Mouse (Mus musculus): ENCODE results near the gene Gm33543.

Gm33543 gene

DNA sequence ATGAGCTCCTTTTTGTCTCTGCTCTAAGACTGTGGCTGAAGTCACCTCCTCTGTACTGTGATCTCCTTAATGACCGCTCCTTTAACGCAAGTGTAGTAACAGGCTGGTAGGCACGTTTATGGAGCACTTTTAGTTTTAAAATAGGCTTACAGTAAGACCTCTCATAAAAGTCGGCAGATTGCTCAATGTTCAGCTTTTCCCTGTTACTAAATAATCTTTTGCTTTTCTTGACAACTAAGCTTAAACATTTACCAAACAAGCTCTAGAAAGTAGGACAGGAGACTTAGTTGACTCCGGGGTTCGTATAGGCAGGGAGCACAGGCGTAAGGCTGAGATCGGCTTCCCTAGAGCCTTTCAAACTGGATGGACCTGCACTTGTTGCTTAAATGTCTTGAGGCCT is 64.1 kb downstream of the Gm33543 start:
- DNase-seq (ENCODE audit: low spot score in 2 of 2), result no peak

DNA sequence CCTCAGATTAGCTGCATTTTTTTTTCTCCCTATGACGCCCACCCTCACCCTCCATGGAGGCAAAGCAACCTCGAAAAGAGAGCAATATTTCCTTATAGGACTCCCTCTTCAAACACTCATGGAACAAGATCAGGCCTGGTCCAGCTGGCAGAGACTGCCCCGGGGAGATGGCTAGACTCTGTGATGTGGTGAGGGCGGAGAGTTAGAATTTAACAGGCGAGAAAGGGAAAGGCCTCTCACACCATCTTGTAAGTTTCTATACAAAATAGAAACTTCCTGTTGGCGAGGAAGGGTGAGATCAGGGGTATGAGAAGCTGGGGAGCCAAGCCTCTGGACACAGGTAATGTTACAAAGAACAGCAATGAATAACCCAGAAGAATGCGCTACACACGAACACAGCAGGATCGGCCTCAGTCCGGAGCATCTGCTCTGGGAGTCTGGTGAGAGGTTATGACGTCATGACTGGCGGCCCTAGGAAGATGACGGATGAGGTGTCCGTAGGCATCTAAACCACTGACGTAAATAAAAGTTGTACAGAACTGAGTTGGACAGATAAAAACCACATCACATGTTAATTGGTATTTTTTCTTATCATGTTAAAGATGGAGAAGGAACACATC is 64.9 kb downstream of the Gm33543 start:
- no peak for DNase-seq (ENCODE audit: low spot score in 2 of 2)

DNA sequence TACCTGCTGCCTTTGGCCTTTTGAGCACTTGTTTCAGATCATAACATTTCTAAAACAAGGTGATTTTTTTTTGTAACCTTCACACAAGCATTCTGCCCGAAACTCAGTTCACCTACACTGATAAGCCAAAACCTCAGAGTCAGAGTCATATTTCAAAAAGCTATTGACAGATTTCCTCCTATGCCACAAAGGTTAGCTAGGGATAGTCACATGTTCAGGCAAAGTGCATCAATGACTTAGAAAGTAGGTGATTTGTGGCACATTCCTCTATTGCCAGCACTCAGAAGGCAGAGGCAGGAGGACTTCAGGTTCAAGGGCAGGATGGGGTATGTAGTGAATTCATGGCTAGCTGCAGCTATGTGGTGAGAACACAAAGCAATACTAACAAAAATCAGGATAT is 65.7 kb downstream of the Gm33543 start:
- DNase-seq (ENCODE audit: low spot score in 2 of 2), result no peak

DNA sequence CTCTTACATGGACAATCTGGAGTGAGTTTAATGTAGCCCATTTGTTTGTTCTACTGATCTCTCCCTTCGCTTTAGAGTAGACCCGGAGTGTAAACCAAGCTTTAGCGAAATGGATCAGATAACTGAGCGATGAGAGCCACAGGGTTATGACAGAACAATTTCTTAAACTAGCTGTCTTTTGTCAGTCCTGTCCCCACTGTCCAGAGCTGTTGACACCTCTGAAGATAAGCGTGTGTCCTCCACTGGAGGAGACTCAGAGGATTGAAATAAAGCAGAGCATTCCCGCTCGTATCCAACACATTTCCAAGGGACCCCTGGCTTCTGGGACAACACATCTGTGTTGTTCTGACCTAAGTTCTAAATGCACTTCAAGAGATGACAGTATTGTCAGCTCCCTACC is 67.9 kb downstream of the Gm33543 start:
- DNase-seq (ENCODE audit: low spot score in 2 of 2), result no peak

DNA sequence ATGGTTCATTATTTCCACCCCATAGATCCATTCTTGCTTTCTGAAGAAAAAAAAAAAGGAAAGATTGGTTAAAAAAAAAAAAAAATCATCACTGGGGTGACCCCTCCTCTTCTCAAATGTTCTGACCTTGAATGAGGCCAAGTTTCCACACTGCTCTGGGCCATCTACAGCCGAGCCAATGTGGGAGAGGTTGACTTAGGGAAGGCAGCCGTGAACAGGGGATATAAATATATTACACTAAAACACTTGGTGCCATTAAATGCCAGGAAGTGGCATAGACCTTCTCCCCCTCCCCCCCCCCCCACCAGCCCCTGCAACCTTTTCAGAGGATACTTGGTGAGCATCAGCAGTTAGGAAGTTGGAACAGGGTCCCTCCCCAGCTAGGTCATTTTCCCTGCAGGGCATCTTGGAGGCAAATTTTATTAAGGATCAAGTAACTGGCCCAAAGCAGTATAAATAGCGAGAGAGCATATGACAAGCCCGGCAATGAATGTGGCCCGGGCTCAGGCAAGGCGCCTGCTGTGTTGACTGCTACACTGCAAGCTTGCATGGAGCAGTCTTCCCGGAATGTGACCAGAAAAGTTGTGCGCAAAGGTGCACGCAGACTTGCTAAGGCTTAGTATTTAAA is 68.6 kb downstream of the Gm33543 start:
- no peak for DNase-seq (ENCODE audit: low spot score in 2 of 2)

Data from thymus, postnatal 10 days (tissue).